Mouse (Mus musculus) testis, adult 2 months (tissue): ENCODE measurements around the gene Inpp5k. TPM values are rescaled to one million over a fixed set of nuclear protein-coding genes. Genes with fewer than 3 reads are reported as not detected.

Source experiments
- H3K27ac ChIP-seq: fragments of 200-500 bp; 2 replicates; pipeline ENCODE4 v1.5.1; 2012; ENCODE audit warnings: low read depth, low read length; ENCODE audit not compliant: control insufficient read depth, insufficient read depth
- H3K27me3 ChIP-seq: fragments of 200-500 bp; 2 replicates; pipeline ENCODE4 v1.6.1; 2012; ENCODE audit warnings: mild to moderate bottlenecking, low read length, moderate library complexity; ENCODE audit not compliant: control insufficient read depth, insufficient read depth
- H3K36me3 ChIP-seq: fragments of 200-500 bp; 2 replicates; pipeline ENCODE4 v1.6.1; 2012; ENCODE audit warnings: mild to moderate bottlenecking, low read length; ENCODE audit not compliant: control insufficient read depth, insufficient read depth
- H3K4me1 ChIP-seq: fragments of 200-500 bp; 2 replicates; pipeline ENCODE4 v1.6.1; 2012; ENCODE audit warnings: low read length; ENCODE audit not compliant: control insufficient read depth, insufficient read depth
- H3K4me3 ChIP-seq: fragments of 200-500 bp; 2 replicates; pipeline ENCODE4 v1.5.1; 2012; ENCODE audit warnings: low read depth, mild to moderate bottlenecking, low read length, moderate library complexity, mixed read lengths; ENCODE audit not compliant: control insufficient read depth
- CTCF ChIP-seq: fragments of 200-500 bp; IDR thresholded peaks from 2 replicates; pipeline ENCODE4 v1.5.1; 2012; ENCODE audit warnings: low read depth, mild to moderate bottlenecking, inconsistent platforms, low read length, moderate library complexity; ENCODE audit not compliant: control insufficient read depth, insufficient read depth, insufficient replicate concordance
- POLR2A ChIP-seq: fragments of 200-500 bp; IDR thresholded peaks from 2 replicates; pipeline ENCODE4 v1.6.1; 2012; ENCODE audit warnings: low read depth, mild to moderate bottlenecking, inconsistent platforms, low read length, moderate library complexity; ENCODE audit not compliant: control insufficient read depth
- polyA plus RNA-seq: library from polyadenylated mRNA; depleted of rRNA; stranded (reverse); fragments of >200 nt; gene quantifications from 2 replicates; pipeline ENCODE4 v1.2.3, GENCODE M21; 2012

Inpp5k gene
- polyA plus RNA-seq, 1 experiment = 128 TPM

DNA sequence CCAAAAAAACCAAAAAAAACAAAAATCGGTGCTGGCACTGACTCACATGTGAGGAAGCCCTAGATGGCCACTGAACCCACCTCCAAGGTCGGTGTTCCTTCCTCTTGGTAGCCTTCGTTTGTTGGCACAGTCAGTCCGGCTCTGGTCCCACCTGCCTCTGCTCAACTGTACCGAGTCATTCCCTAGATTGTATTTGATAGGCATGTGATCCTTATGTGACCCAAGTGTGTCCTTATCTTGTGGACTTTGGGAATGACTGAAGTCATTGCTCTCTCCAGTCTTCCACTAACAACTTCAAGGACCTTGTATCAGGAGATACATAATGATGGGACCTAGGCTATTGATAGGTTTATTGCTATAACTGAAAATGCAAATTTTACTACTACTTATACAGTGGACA, 26.0 kb upstream of the Inpp5k start:
- TF ChIP-seq CTCF (no peak), POLR2A (no peak)
- Histone ChIP-seq H3K27ac (no peak overlapping the region), H3K36me3 (peaks cover 1% of the 10 kb centered on the region), H3K27me3 (no peaks in the 10 kb centered on the region), H3K4me1 (no peaks in the 10 kb centered on the region), H3K4me3 (no peak overlapping the region)

DNA sequence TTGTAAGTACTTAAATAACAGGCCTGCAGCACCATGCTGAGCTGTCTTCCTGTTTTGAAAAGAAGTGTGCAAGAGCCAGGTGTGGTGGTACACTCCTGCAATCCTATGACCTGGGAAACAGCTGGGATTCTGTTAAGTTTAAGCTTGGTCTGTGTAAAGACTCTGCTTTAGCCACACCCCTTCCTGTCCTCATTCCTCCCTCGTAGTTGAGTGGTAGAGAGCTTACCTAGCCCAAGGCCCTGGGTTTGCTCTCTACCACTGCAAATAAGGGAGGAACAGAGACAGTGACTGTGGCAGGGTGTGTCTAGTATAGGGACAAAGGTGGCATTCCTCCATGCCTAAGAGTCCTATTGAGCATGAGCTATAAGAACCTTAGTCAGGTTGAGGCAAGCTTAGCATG, 25.5 kb upstream of the Inpp5k start:
- TF ChIP-seq CTCF (no peak), POLR2A (no peak)
- Histone ChIP-seq H3K4me1 (no peaks in the 10 kb centered on the region), H3K36me3 (no peaks in the 10 kb centered on the region), H3K27me3 (no peaks in the 10 kb centered on the region), H3K27ac (no peak overlapping the region), H3K4me3 (no peak overlapping the region)

DNA sequence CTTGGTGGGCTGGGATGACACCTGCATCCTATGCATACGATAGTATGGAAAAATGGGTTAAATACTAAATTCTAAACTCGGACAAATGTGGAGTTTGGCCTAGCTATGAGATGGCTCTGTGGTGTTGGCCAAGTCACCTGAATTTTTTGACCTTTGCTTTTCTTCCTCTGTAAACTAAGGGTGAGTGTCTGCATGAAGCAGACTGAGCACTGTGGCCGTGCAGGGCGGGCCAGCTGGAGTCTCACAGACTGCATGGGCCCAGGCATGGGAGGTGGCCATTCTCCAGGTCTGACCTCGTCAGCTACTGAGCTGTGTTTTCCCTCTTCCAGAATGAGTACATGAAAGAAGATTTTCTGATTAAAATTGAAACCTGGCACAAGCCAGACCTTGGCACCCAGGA, 22.0 kb upstream of the Inpp5k start:
- TF ChIP-seq POLR2A = no peak
- H3K27me3 ChIP-seq = no peaks in the 10 kb centered on the region
- H3K27ac ChIP-seq = no peak overlapping the region
- no peaks in the 10 kb centered on the region for H3K4me1 ChIP-seq
- no peaks in the 10 kb centered on the region; the same call in 1 of the 2 replicates for H3K36me3 ChIP-seq
- no peak overlapping the region for H3K4me3 ChIP-seq

DNA sequence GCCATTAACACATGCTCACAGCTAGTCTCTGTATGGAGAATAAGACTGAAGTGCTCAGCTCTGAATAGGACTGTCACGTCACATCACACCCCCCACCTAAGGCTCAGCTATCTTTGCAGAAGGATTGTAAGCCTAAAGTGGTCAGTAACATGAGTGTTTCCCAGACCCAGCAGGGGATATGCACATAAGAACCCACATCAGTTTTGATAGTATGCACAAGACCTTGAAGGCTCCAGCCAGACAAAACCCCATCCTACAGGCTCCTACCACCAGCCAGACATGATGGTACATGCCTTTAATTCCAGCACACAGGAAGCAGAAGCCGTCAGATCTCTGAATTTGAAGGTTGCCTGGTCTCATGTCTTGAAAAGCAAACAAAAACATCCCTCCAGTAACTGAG, 20.8 kb upstream of the Inpp5k start:
- H3K27ac ChIP-seq = no peak overlapping the region
- no peaks in the 10 kb centered on the region for H3K4me1 ChIP-seq
- no peaks in the 10 kb centered on the region for H3K27me3 ChIP-seq
- TF ChIP-seq CTCF = no peak
- no peak for TF ChIP-seq POLR2A
- H3K36me3 ChIP-seq = no peaks in the 10 kb centered on the region; the same call in 1 of the 2 replicates
- no peak overlapping the region for H3K4me3 ChIP-seq

DNA sequence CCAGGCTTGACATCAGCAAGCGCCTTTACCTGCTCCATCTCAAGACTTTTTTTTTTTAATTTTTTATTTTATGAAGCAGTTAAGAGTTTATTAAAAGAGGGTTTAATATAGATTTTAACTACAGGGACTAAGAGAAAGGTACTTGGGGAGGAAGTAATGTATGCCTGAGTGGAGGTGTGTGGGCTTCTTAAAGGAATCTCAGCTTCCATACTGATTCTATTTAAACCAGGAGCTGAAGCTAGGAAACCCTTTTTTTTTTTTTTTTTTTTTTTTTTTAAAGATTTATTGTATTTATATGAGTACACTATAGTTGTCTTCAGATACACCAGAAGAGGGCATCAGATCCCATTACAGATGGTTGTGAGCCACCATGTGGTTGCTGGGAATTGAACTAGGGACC, 16.0 kb upstream of the Inpp5k start:
- Histone ChIP-seq H3K27me3 (no peaks in the 10 kb centered on the region), H3K36me3 (no peaks in the 10 kb centered on the region; the same call in 1 of the 2 replicates), H3K4me1 (no peaks in the 10 kb centered on the region), H3K27ac (no peak overlapping the region), H3K4me3 (no peak overlapping the region)
- no peak for TF ChIP-seq CTCF
- no peak for TF ChIP-seq POLR2A

DNA sequence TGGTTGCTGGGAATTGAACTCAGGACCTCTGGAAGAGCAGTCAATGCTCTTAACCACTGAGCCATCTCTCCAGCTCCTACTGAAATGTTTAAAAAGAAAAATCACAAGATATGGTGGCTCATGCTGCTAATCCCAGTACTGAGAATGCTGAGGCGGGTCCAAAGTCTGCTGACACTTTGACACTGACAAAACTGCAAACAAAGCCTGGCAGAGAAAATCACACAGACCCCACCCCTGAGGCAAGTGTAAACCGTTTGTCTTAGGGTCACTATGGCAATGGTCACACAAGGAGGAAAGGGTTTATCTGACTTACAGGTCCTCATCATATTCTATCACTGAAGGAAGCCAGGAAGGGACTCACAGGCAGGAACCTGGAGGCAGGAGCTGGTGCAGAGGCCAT, 15.2 kb upstream of the Inpp5k start:
- Histone ChIP-seq H3K4me3 (no peak overlapping the region), H3K36me3 (no peaks in the 10 kb centered on the region; the same call in 1 of the 2 replicates), H3K4me1 (no peaks in the 10 kb centered on the region), H3K27ac (no peak overlapping the region), H3K27me3 (no peaks in the 10 kb centered on the region)
- TF ChIP-seq POLR2A (no peak), CTCF (no peak)

DNA sequence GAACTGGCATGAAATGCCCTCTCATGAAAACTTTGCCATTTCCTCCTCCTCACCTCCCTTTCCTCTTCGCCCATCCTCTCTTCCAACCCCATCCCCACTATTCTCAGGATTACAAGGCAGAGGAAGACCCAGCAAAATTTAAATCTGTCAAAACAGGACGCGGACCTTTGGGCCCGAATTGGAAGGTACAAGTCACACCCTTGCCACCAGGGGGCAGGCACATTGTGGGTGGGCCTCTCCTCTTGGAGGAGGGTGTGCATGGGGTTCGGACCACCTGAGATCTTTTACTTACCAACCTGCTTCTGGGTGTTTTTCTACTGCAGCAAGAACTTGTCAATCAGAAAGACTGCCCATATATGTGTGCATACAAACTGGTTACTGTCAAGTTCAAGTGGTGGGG, 11.7 kb upstream of the Inpp5k start:
- Histone ChIP-seq H3K36me3 (no peaks in the 10 kb centered on the region; the same call in 1 of the 2 replicates), H3K27me3 (no peaks in the 10 kb centered on the region), H3K4me3 (no peak overlapping the region), H3K27ac (no peak overlapping the region), H3K4me1 (no peaks in the 10 kb centered on the region)
- TF ChIP-seq CTCF (peak; percentile 12; the same call in 1 of the 2 replicates), POLR2A (no peak)
